Mouse (Mus musculus) limb, embryonic 15.5 days (tissue): ENCODE data around the gene 4930523C07Rik. TPM values are rescaled to one million over a fixed set of nuclear protein-coding genes. Genes with fewer than 3 reads are reported as not detected.

Experiments
- ATAC-seq: fragments of 200-750 bp; cut with Nextera tagmentation; 2 replicates; pipeline ENCODE4 v1.8.0; 2017; ENCODE audit warnings: low read depth, moderate TSS enrichment; ENCODE audit not compliant: insufficient number of reproducible peaks, low FRiP score, low TSS enrichment
- H3K27ac ChIP-seq: fragments of 300-500 bp; sonication (generic); 2 replicates; pipeline ENCODE4 v1.5.1; 2015; ENCODE audit warnings: moderate library complexity, mild to moderate bottlenecking, inconsistent platforms
- H3K27me3 ChIP-seq: fragments of 300-500 bp; sonication (generic); 2 replicates; pipeline ENCODE4 v1.6.1; 2015; ENCODE audit warnings: inconsistent platforms
- H3K36me3 ChIP-seq: fragments of 300-500 bp; sonication (generic); 2 replicates; pipeline ENCODE4 v1.6.1; 2015; ENCODE audit warnings: inconsistent platforms
- H3K4me1 ChIP-seq: fragments of 300-500 bp; sonication (generic); 2 replicates; pipeline ENCODE4 v1.6.1; 2015; ENCODE audit warnings: inconsistent platforms
- H3K4me2 ChIP-seq: fragments of 300-500 bp; sonication (generic); 2 replicates; pipeline ENCODE4 v1.6.1; 2015; ENCODE audit warnings: mild to moderate bottlenecking, inconsistent platforms
- H3K4me3 ChIP-seq: fragments of 300-500 bp; sonication (generic); 2 replicates; pipeline ENCODE4 v1.5.1; 2015; ENCODE audit warnings: mild to moderate bottlenecking, inconsistent platforms
- H3K9ac ChIP-seq: fragments of 300-500 bp; sonication (generic); 2 replicates; pipeline ENCODE4 v1.6.1; 2015; ENCODE audit warnings: inconsistent platforms
- H3K9me3 ChIP-seq: fragments of 300-500 bp; sonication (generic); 2 replicates; pipeline ENCODE4 v1.6.1; 2016; ENCODE audit warnings: inconsistent platforms
- WGBS: fragments of 180-500 bp; shearing (Covaris S2); methylation state at CpG from one replicate; pipeline ENCODE4 v1.1.7; 2015; 5-methylcytosine and 5-hydroxymethylcytosine counted together
- polyA plus RNA-seq: library from polyadenylated mRNA; unstranded; fragments of >200 nt; fragmentation: Nextera tagmentation; extraction: Ambion mirVana; gene quantifications from 2 replicates; pipeline ENCODE4 v1.2.1, GENCODE M21; 2015

The 4930523C07Rik gene
- polyA plus RNA-seq, 1 experiment from 2014 or later: 19.5 TPM

DNA sequence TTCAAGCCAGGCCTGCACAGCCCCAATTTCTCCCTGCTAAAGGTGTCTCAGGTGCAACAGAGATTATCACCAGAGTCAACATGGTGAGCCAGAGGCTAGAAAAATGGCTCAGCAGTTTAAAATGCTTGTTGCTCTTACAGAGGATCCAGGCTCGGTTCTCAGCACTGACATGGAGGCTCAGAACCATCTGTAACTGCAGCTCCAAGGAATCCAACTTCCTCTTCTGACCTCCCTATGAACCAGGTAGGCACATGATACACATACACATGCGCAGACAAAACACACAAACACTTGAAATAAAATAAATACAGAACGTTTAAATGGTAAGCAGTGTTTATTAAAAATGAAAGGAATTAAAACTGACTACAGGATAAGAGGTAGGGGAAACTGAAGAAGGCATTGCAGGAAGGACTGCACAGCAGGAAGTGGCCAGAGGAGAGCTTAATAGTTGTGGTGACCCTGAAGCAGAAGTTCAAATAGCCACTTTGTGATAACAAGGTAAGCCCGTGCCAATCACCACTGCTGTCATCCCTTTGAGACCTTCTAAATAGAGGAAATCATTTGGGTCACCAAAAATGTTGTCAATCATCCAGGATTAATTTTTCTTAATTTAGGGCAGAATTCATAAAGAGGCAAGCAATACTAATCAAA lies 10.1 kb upstream of the 4930523C07Rik start:
- Histone ChIP-seq H3K4me3 (no peak overlapping the region), H3K36me3 (no peaks in the 10 kb centered on the region), H3K4me1 (no peaks in the 10 kb centered on the region), H3K9me3 (no peaks in the 10 kb centered on the region), H3K4me2 (no peak overlapping the region), H3K27me3 (no peaks in the 10 kb centered on the region), H3K27ac (no peak overlapping the region), H3K9ac (no peak overlapping the region)
- no peak for ATAC-seq
- WGBS: 75% methylated on average over 4 of the region's 4 CpGs

DNA sequence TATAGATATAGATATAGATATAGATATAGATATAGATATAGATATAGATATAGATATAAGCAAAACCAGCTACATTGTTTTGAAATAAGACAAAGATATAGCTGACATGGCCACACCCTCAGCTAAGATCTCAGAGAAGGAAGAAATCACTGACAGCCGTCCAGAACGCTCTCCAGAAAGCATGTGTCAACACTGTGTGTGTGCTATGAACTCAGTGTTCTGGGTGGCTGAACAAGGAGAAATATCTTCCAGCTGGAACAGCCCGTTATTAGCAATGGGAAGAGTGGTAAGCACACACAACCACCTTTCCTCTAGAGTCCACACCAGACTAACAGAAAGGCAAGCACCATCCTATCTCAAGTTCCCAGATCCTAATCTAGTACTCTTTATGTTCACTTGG lies 8.6 kb upstream of the 4930523C07Rik start:
- Histone ChIP-seq H3K36me3 (no peaks in the 10 kb centered on the region), H3K9me3 (no peaks in the 10 kb centered on the region), H3K27me3 (no peaks in the 10 kb centered on the region), H3K4me3 (no peak overlapping the region), H3K9ac (no peak overlapping the region), H3K27ac (no peak overlapping the region), H3K4me2 (no peak overlapping the region), H3K4me1 (no peaks in the 10 kb centered on the region)
- WGBS: 67% methylated on average over 3 of the region's 3 CpGs
- ATAC-seq: no peak

DNA sequence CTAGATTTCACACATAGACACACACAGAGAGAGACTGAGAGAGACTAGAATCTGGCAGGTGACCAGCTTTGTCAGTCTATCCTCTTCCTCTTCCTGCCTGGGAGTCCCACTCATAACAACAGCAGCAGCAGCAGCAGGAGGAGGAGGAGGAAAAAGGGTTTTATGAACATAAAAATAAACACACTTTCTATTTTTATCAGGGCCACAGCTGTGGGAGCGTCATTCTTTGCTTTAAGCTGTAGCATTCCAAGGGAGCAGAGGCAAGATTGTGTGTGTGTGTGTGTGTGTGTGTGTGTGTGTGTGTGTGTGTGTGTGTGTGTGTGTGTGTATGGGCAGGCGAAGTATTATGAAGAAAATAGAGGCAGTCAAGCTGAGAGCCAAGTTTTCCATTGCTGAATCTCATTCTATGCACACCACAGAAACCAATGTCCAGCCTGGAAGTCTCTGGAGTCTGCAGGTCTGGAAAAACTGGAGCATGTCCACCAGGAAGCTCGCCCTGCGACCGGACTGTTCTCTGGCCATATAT lies 7.1 kb upstream of the 4930523C07Rik start:
- Histone ChIP-seq H3K4me1 (no peaks in the 10 kb centered on the region), H3K27me3 (no peaks in the 10 kb centered on the region), H3K9me3 (no peaks in the 10 kb centered on the region), H3K9ac (no peak overlapping the region), H3K4me3 (no peak overlapping the region), H3K36me3 (no peaks in the 10 kb centered on the region), H3K4me2 (no peak overlapping the region), H3K27ac (no peak overlapping the region)
- ATAC-seq: no peak
- WGBS: 60% methylated on average over 5 of the region's 5 CpGs

DNA sequence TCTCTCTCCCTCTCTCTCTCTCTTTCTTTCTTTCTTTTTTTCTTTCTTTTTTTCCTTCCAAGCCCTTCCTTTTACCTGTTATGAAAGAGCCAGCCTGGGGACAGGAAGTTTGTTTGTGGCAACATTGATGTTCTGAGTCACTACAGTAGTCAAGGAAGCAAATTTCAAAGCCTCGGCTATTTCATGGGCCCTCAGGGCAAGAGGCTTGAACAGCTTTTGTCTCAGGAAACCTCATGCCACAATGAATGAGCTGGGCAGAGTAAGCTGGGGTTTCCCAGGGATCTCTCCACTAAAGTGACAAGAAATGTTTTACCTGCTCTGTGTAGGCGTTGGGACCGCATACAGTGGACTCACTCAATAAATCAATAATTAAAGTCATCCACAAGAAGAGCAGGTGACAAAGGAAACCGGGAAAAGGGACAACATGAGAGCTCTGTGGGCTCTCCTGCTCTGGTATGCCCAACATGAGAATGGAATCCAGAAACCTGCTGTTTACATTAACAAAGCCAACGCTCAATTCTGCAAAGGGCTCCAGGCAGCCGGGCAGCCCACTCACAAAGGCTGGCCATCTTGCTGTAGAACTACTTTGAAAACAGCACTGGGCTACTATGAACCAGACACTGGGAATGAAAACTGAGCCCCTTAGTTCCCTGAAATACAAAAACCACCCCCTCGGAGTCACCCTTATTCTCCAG lies 4.1 kb upstream of the 4930523C07Rik start:
- Histone ChIP-seq H3K36me3 (no peaks in the 10 kb centered on the region), H3K27ac (no peak overlapping the region), H3K27me3 (no peaks in the 10 kb centered on the region), H3K4me3 (no peak overlapping the region), H3K9ac (no peak overlapping the region), H3K4me2 (no peak overlapping the region), H3K4me1 (peaks cover 12% of the 10 kb centered on the region; the same call in 1 of the 2 replicates), H3K9me3 (no peaks in the 10 kb centered on the region)
- no peak for ATAC-seq
- WGBS: 60% methylated on average over 7 of the region's 7 CpGs

DNA sequence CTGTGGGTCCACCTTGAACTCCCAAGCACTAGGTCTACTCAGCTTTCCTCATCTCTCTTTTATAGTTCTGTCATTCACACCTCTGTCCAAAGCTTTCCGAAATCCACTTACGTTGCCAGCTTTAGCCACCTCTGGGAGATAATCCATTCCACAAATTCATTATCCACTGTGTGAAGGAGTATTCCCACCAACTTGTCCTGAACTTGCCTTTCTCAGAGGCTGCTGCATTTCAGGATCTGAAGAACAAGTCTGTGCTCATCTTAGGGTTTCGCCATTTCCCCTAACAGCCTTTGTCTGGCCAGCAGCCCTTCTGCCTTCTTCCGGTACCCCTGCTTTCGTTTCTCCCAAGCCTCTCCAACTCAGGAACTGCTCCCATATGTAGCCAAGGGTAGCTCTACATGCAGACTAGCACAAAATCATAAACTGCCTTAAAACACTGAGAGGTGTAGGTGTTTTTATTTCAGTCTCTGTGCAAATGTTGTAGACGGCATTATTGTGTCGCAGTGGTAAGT lies 2.9 kb upstream of the 4930523C07Rik start:
- Histone ChIP-seq H3K9me3 (no peaks in the 10 kb centered on the region), H3K9ac (no peak overlapping the region), H3K36me3 (no peaks in the 10 kb centered on the region), H3K4me2 (no peak overlapping the region), H3K4me3 (no peak overlapping the region), H3K27ac (no peak overlapping the region), H3K27me3 (no peaks in the 10 kb centered on the region), H3K4me1 (peaks cover 12% of the 10 kb centered on the region; the same call in 1 of the 2 replicates)
- 73% methylated on average over 7 of the region's 7 CpGs for WGBS
- ATAC-seq: no peak

DNA sequence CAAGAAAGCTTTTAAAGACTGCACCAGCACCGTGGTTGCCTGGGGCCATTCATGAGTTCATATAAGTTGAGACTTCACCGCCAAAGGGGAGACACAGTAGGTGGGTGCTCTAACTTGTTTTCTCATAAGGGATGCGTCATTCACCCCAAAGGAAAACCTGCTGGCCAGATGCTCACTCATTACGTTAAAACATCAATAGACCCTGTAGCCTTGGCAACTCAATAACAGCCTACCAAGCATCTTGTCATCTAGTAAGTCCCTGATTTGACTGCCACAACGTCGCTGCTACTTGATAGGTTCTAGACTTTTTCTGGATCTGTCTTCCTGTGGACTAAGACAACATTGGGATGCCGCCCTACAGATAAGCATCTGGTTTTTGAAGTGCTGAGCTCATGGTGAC lies 1.8 kb upstream of the 4930523C07Rik start:
- peaks cover 12% of the 10 kb centered on the region; the same call in 1 of the 2 replicates for H3K4me1 ChIP-seq
- H3K4me2 ChIP-seq: no peak overlapping the region
- H3K27ac ChIP-seq: no peak overlapping the region
- H3K4me3 ChIP-seq: no peak overlapping the region
- H3K36me3 ChIP-seq: no peaks in the 10 kb centered on the region
- H3K9ac ChIP-seq: no peak overlapping the region
- WGBS: 68% methylated on average over 7 of the region's 7 CpGs
- no peaks in the 10 kb centered on the region for H3K9me3 ChIP-seq
- no peak for ATAC-seq
- H3K27me3 ChIP-seq: no peaks in the 10 kb centered on the region

DNA sequence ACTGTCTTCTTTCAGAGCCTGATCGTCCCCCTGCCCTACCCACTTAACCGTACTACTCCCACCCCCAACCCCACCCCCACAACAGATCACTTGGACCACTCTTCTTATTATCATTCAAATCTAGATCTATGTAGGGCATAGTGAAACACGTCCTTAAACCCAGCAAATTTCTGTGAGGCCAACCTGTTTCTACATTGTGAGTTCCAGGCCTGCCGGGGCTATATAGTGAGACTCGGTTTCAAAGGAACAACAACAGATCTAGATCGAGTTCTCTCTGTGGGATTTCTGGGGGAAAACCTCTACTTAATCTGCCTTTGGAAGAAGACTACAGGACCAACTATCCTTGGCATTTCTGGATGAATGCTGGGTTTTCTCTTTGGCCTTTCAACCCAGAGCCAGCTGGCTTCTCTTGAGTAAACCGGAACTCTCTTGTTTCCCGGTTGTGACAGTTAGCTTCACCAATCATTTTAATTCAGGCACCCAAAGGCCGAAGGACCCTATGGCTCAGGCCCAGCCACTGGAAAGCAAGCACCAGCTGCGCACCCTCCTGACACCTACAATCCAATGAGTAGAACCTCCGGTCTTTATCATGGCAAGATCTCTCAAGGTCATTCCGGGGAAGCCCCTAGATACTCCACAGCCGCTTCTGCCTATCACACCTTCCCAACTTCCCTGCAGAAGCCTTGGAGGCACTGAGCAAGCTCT lies 759 bp upstream of the 4930523C07Rik start:
- peak overlapping the region; percentile 62; the same call in 1 of the 2 replicates for H3K27ac ChIP-seq
- H3K9me3 ChIP-seq: no peaks in the 10 kb centered on the region
- WGBS: 86% methylated on average over 13 of the region's 13 CpGs
- no peaks in the 10 kb centered on the region for H3K27me3 ChIP-seq
- peak overlapping the region; percentile 71 for H3K4me2 ChIP-seq
- H3K9ac ChIP-seq: no peak overlapping the region
- ATAC-seq: no peak
- H3K4me3 ChIP-seq: peak overlapping the region; percentile 47; the same call in 1 of the 2 replicates
- H3K4me1 ChIP-seq: peaks cover 12% of the 10 kb centered on the region; the same call in 1 of the 2 replicates
- no peaks in the 10 kb centered on the region for H3K36me3 ChIP-seq

DNA sequence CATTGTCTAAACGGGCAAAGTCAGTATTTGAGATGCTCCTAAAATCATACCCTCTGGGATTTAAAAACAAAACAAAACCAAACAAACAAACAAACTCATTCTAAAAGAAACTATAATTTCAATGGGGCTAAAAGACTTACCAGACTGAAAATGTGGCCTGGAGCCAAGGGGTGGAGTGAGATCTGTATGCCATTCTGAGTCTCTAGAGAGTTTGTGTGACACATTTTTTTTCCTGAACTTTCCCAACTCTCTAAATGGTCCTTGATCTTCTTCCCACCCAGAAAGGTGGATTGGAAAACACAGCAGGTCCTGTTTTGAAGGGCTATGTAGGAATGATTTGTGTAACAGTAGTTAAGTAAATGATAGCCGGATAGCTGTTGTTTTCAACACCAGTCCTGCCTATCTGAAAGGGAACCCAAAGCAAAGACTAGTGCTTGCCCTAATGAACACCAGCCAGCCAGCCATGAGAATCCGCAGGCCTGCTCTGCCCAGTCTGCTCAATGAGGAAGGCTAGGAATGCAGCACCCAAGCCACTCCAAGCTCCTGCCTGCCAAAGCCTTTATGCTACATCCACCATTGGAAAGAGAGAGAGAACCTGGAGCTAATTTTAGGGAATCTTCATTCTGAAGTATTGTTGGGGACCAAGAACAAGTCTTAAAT lies 1.0 kb downstream of the 4930523C07Rik start:
- 0 out of 2 replicates have a peak overlapping the region, but pooled peaks have one; percentile 62 for H3K27ac ChIP-seq
- H3K36me3 ChIP-seq: no peaks in the 10 kb centered on the region
- no peaks in the 10 kb centered on the region for H3K27me3 ChIP-seq
- H3K4me1 ChIP-seq: peaks cover 19% of the 10 kb centered on the region; the same call in 1 of the 2 replicates
- no peak for ATAC-seq
- H3K9ac ChIP-seq: no peak overlapping the region; the same call in 1 of the 2 replicates
- peak overlapping the region; percentile 71 for H3K4me2 ChIP-seq
- WGBS: 59% methylated on average over 3 of the region's 3 CpGs
- no peaks in the 10 kb centered on the region for H3K9me3 ChIP-seq
- peak overlapping the region; percentile 47 for H3K4me3 ChIP-seq

DNA sequence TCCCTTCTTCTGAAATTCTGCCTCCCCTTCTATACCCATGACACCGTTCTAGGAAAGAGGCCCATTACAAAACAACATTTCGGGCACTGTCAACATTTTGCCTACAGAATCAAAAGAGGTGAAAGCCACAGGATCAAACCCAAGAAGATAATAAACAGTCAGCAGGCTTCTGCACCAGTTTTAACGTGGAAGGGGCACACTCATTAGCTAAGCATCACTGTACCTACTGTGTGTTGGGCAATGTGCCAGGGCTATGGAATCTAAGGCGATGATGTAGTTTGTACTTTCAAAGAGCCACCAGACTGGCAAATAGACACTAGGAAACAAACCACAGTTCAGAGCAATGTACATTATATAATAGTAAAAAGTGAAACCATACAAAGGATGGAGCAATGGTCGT lies 1.8 kb downstream of the 4930523C07Rik start:
- Histone ChIP-seq H3K27ac (no peak overlapping the region), H3K4me2 (peak overlapping the region; percentile 14; the same call in 1 of the 2 replicates), H3K27me3 (no peaks in the 10 kb centered on the region), H3K4me1 (peaks cover 19% of the 10 kb centered on the region; the same call in 1 of the 2 replicates), H3K9me3 (no peaks in the 10 kb centered on the region), H3K36me3 (no peaks in the 10 kb centered on the region), H3K4me3 (no peak overlapping the region), H3K9ac (no peak overlapping the region)
- no peak for ATAC-seq
- WGBS: 80% methylated on average over 5 of the region's 5 CpGs

DNA sequence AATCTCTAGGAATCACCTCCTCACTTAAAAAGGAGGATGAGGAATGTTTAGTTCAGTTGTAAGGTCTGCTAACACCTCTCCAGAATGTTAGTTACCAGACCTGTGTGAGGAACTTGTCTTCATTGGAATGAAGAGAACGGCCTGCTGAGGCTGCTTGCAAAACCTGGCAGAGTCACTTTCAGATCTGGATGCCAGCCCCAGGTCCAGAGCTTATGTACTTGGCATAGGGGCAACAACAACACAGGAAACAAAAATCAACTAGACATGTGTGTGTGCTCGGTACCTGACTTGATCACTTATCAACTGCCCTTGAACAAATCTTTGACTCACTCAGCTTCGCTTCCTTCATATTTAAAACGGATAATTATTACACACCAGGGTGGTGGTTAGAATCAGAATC lies 2.6 kb downstream of the 4930523C07Rik start:
- no peaks in the 10 kb centered on the region for H3K27me3 ChIP-seq
- H3K4me2 ChIP-seq: 0 out of 2 replicates have a peak overlapping the region, but pooled peaks have one; percentile 14
- H3K9ac ChIP-seq: no peak overlapping the region
- H3K4me1 ChIP-seq: peaks cover 19% of the 10 kb centered on the region; the same call in 1 of the 2 replicates
- H3K27ac ChIP-seq: no peak overlapping the region
- no peak for ATAC-seq
- H3K36me3 ChIP-seq: no peaks in the 10 kb centered on the region
- 63% methylated on average over 4 of the region's 4 CpGs for WGBS
- H3K4me3 ChIP-seq: no peak overlapping the region
- no peaks in the 10 kb centered on the region for H3K9me3 ChIP-seq

DNA sequence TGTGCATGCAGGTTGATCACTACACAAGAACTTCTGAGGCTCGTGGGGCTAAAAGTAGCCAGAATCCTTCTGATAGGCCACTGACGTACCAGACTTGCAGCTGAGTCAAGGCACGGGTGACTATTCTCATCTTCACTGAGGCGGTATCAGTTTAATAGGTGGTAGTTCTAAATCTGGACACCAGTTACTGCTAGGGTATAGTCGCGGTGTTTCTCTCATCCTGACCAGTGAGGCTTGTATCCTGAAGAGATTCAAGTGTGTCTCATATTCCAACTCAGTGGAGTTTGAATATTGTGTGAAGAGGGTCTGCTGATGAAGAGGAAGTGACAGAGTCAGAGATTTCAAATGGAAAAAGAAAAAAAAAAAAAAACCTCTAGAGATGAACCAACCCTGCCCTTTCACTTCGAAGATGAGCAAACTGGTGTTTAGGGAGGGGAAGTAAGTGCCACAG lies 3.3 kb downstream of the 4930523C07Rik start:
- WGBS: 86% methylated on average over 7 of the region's 7 CpGs

More for the DNA sequence above, 3.3 kb downstream of the 4930523C07Rik start:
- Histone ChIP-seq H3K4me2 (no peak overlapping the region), H3K4me3 (no peak overlapping the region), H3K9me3 (no peaks in the 10 kb centered on the region), H3K36me3 (no peaks in the 10 kb centered on the region), H3K9ac (no peak overlapping the region), H3K4me1 (peaks cover 19% of the 10 kb centered on the region; the same call in 1 of the 2 replicates), H3K27me3 (no peaks in the 10 kb centered on the region), H3K27ac (no peak overlapping the region)
- ATAC-seq: no peak
